Comparison of ENCODE assay signal across 18 mouse cellular contexts in the genomic region with DNA sequence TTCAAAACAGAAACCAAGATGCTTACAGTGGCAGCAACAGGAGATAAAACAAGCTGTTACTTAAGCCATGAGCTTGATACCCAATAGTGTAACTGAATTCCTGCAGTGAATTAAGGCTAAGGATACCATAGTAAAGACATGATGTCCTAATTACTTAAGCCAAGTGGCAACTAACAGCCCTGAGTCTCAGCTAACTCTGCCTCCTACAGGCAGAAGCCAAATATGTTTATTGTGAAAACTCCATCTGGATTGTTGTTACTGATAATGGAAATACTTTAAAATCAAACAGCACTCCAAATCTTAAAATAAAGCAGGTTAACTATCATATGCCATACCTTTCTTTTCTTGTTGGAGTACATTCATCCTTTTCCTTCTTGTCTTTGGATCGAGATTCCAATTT. TPM values are rescaled to one million over a fixed set of nuclear protein-coding genes. Genes with fewer than 3 reads are reported as not detected.
DNase-seq lines count a peak whose midpoint lies in the region; TF ChIP-seq lines count a peak whose summit lies in the region.
"Had no signal": no experiment of that assay in that cellular context is flagged by ENCODE, and none has a peak within 500 bp of the region (broad histone marks: within the 10 kb centered on the region; RNA-seq: fewer than 3 reads in every experiment).

No protein-coding gene starts in this region.

- TF ChIP-seq POLR2A in brain, embryonic 14.5 days (IDR thresholded peaks at IDR 0.05; ENCODE audit: borderline replicate concordance, extremely low read depth, insufficient read depth, insufficient read length, poor library complexity, severe bottlenecking) = no peak

- no peak for DNase-seq in gastrocnemius, adult 2 months
- DNase-seq in gastrocnemius, postnatal 4 days (ENCODE audit: low spot score in 2 of 2) = no peak
- DNase-seq in left cerebral cortex, adult 2 months (ENCODE audit: extremely low spot score in 1 of 2, low spot score in 2 of 2) = no peak
- DNase-seq in left cerebral cortex, postnatal 4 days = no peak
- peak; percentile 12 for DNase-seq in 3T3-L1 (ENCODE audit: low read depth, low spot score)
- no peak for DNase-seq in brain, embryonic 14.5 days (ENCODE audit: low read depth)
- no peak for DNase-seq in spleen, postnatal 4 days (ENCODE audit: low spot score in 2 of 2)
- DNase-seq: adrenal gland, postnatal 14 days; cerebellum, adult 8-10 months; cerebellum, postnatal 36 days; gastrocnemius, postnatal 36 days; kidney, adult 2 months; kidney, postnatal 10 days; thymus, postnatal 14 days had no signal

- TF ChIP-seq CTCF in gastrocnemius, adult 2 months (IDR thresholded peaks at IDR 0.05) = peak; percentile 33; the same call in 1 of the 2 replicates
- TF ChIP-seq CTCF in left cerebral cortex, adult 2 months (IDR thresholded peaks at IDR 0.05) = peak; percentile 46
- peak; percentile 26; the same call in 1 of the 2 replicates for TF ChIP-seq CTCF in brain, embryonic 14.5 days (IDR thresholded peaks at IDR 0.05; ENCODE audit: borderline replicate concordance, extremely low read depth, insufficient read depth, insufficient read length)

- no peak overlapping the region for H3K4me3 ChIP-seq in gastrocnemius, adult 2 months
- H3K4me3 ChIP-seq in left cerebral cortex, adult 2 months = no peak overlapping the region
- H3K4me3 ChIP-seq: embryonic facial prominence, embryonic 15.5 days; limb, embryonic 12.5 days; lung, embryonic 15.5 days had no signal

- no peak overlapping the region for H3K27ac ChIP-seq in gastrocnemius, adult 2 months
- no peak overlapping the region for H3K27ac ChIP-seq in left cerebral cortex, adult 2 months
- H3K27ac ChIP-seq: embryonic facial prominence, embryonic 15.5 days; limb, embryonic 12.5 days; lung, embryonic 15.5 days; macrophage had no signal

- intact Hi-C loops in gastrocnemius, adult 2 months (cut with DNase I) = no loop called here
- intact Hi-C loops in left cerebral cortex, adult 2 months (cut with DNase I) = no loop called here
- intact Hi-C loops in left cerebral cortex, postnatal 4 days (cut with DNase I) = no loop called here

RNA-seq across cellular contexts. Expression of a gene that starts 47.8 kb away (rescaled TPM):
- 10 to 100 TPM; 25.0 to 32.5 TPM for total RNA-seq in gastrocnemius, adult 2 months (2021)
- total RNA-seq in gastrocnemius, postnatal 4 days (2021) = 10 to 100 TPM; 42.3 to 49.2 TPM
- 10 to 100 TPM; 67.6 to 69.0 TPM for total RNA-seq in left cerebral cortex, adult 2 months (2021)
- total RNA-seq in left cerebral cortex, postnatal 4 days (2021) = 10 to 100 TPM; 80.4 to 87.4 TPM
- polyA plus RNA-seq in brain, embryonic 14.5 days (2012; rRNA removed) = 28.0 and 35.1 TPM in 2 replicates

RNA-seq across cellular contexts. Expression of a gene that starts 57.5 kb away (rescaled TPM):
- under 1 TPM; 0.43 to 0.53 TPM for total RNA-seq in gastrocnemius, adult 2 months (2021)
- total RNA-seq in gastrocnemius, postnatal 4 days (2021) = 1 to 10 TPM; 5.4 to 5.6 TPM
- 10 to 100 TPM; 66.8 to 67.4 TPM for total RNA-seq in left cerebral cortex, adult 2 months (2021)
- 10 to 100 TPM; 53.2 to 63.3 TPM for total RNA-seq in left cerebral cortex, postnatal 4 days (2021)
- polyA plus RNA-seq in brain, embryonic 14.5 days (2012; rRNA removed) = 6.1 and 15.0 TPM in 2 replicates
- polyA plus RNA-seq: macrophage had no signal

Comparison
In these comparisons a context has a peak if more than half of its experiments do, and no peak if none do; other contexts are left out.
1. RNA of a gene that starts 57.5 kb away (total RNA-seq): 66.8 to 67.4 TPM in left cerebral cortex, adult 2 months and 53.2 to 63.3 TPM in left cerebral cortex, postnatal 4 days; 5.4 to 5.6 TPM in gastrocnemius, postnatal 4 days and 0.43 to 0.53 TPM in gastrocnemius, adult 2 months; every median in the first group is over 4 times any median in the second.
2. Peak in every context shown above with its lines, with median percentiles within 50 percentile points of each other: CTCF ChIP-seq.